ENCODE assay signal across 29 mouse cellular contexts in genomic region chr3:27545651-27546050, GRCm38 (mm10).
DNase-seq lines count a peak whose midpoint lies in the region; ATAC-seq lines count a peak whose summit lies in the region.
"Had no signal": no experiment of that assay in that cellular context is flagged by ENCODE, and none has a peak within 500 bp of the region (broad histone marks: within the 10 kb centered on the region; RNA-seq: fewer than 3 reads in every experiment).

No protein-coding gene starts in this region.

- H3K4me2 ChIP-seq in embryonic facial prominence, embryonic 13.5 days = no peak overlapping the region
- H3K4me2 ChIP-seq: embryonic facial prominence, embryonic 12.5 days; embryonic facial prominence, embryonic 15.5 days; forebrain, embryonic 12.5 days had no signal

- no peak overlapping the region for H3K9ac ChIP-seq in embryonic facial prominence, embryonic 13.5 days
- H3K9ac ChIP-seq: embryonic facial prominence, embryonic 12.5 days; embryonic facial prominence, embryonic 15.5 days; forebrain, embryonic 12.5 days had no signal

- peaks cover 10% of the 10 kb centered on the region for H3K4me1 ChIP-seq in embryonic facial prominence, embryonic 13.5 days
- H3K4me1 ChIP-seq in embryonic facial prominence, embryonic 10.5 days = no peaks in the 10 kb centered on the region
- H3K4me1 ChIP-seq in heart, embryonic 10.5 days = no peaks in the 10 kb centered on the region
- H3K4me1 ChIP-seq: embryonic facial prominence, embryonic 12.5 days; forebrain, embryonic 10.5 days; forebrain, embryonic 12.5 days had no signal

- peaks cover 18% of the 10 kb centered on the region for H3K36me3 ChIP-seq in embryonic facial prominence, embryonic 13.5 days
- H3K36me3 ChIP-seq in embryonic facial prominence, embryonic 10.5 days (replicated peaks) = peaks cover 15% of the 10 kb centered on the region
- H3K36me3 ChIP-seq in heart, embryonic 10.5 days = peaks cover 13% of the 10 kb centered on the region
- H3K36me3 ChIP-seq: forebrain, embryonic 12.5 days; G1E had no signal

- no peak for ATAC-seq in embryonic facial prominence, embryonic 13.5 days (ENCODE audit: insufficient number of reproducible peaks, insufficient read depth, low FRiP score, low TSS enrichment, low read depth)
- ATAC-seq: activated CD4-positive, CD25-positive, alpha-beta regulatory T cell, adult 4 months; CD4-positive, CD25-positive, alpha-beta regulatory T cell, adult 4 months; forebrain, embryonic 14.5 days; forebrain, embryonic 16.5 days; Patski had no signal

- H3K4me3 ChIP-seq in embryonic facial prominence, embryonic 13.5 days = no peak overlapping the region
- no peak overlapping the region for H3K4me3 ChIP-seq in embryonic facial prominence, embryonic 10.5 days
- H3K4me3 ChIP-seq in heart, embryonic 10.5 days = no peak overlapping the region
- H3K4me3 ChIP-seq: embryonic facial prominence, embryonic 12.5 days; embryonic facial prominence, embryonic 15.5 days; erythroblast, embryonic 14.5 days; forebrain, embryonic 10.5 days; forebrain, embryonic 12.5 days had no signal

- H3K27me3 ChIP-seq in embryonic facial prominence, embryonic 13.5 days = no peaks in the 10 kb centered on the region
- H3K27me3 ChIP-seq in embryonic facial prominence, embryonic 10.5 days (replicated peaks; ENCODE audit: low read depth, poor library complexity, severe bottlenecking) = no peaks in the 10 kb centered on the region
- no peaks in the 10 kb centered on the region for H3K27me3 ChIP-seq in heart, embryonic 10.5 days (ENCODE audit: insufficient read depth, poor library complexity, severe bottlenecking)
- H3K27me3 ChIP-seq: CH12.LX; embryonic facial prominence, embryonic 12.5 days; embryonic facial prominence, embryonic 15.5 days; forebrain, embryonic 12.5 days; Patski had no signal

- DNase-seq in embryonic facial prominence, embryonic 10.5 days (ENCODE audit: low spot score) = no peak
- peak; percentile 70 for DNase-seq in heart, embryonic 10.5 days (ENCODE audit: low spot score)
- DNase-seq in heart, adult 8-10 months (ENCODE audit: low spot score) = no peak
- peak; percentile 69 for DNase-seq in R1 (ENCODE audit: low read depth, low spot score)
- no peak for DNase-seq in layer of hippocampus, postnatal 10 days (ENCODE audit: low spot score in 2 of 2)
- DNase-seq in frontal cortex, postnatal 25 days (ENCODE audit: low spot score in 2 of 2) = no peak
- DNase-seq: adrenal gland, adult 8-10 months; adrenal gland, postnatal 14 days; adrenal gland, postnatal 36 days; B cell, adult 2 months; cerebellum, adult 11-12 months; cerebellum, adult 2 months; cerebellum, adult 9-10 months; cerebellum, postnatal 10 days; cerebellum, postnatal 25 days; embryo, embryonic 11 days had no signal

- peak overlapping the region; percentile 22; the same call in 1 of the 2 replicates for H3K27ac ChIP-seq in embryonic facial prominence, embryonic 13.5 days
- no peak overlapping the region for H3K27ac ChIP-seq in embryonic facial prominence, embryonic 10.5 days (replicated peaks)
- H3K27ac ChIP-seq in heart, embryonic 10.5 days = no peak overlapping the region
- H3K27ac ChIP-seq: embryonic facial prominence, embryonic 12.5 days; embryonic facial prominence, embryonic 15.5 days; forebrain, embryonic 10.5 days; forebrain, embryonic 12.5 days had no signal

- H3K9me3 ChIP-seq in embryonic facial prominence, embryonic 13.5 days = no peaks in the 10 kb centered on the region
- H3K9me3 ChIP-seq in embryonic facial prominence, embryonic 10.5 days = no peaks in the 10 kb centered on the region
- H3K9me3 ChIP-seq in heart, embryonic 10.5 days = no peaks in the 10 kb centered on the region
- H3K9me3 ChIP-seq: embryonic facial prominence, embryonic 12.5 days; embryonic facial prominence, embryonic 15.5 days; forebrain, embryonic 10.5 days; forebrain, embryonic 12.5 days; G1E had no signal

- WGBS in embryonic facial prominence, embryonic 13.5 days = 78% methylated on average over 3 of the region's 3 CpGs
- WGBS in embryonic facial prominence, embryonic 10.5 days = 85% methylated on average over 3 of the region's 3 CpGs
- WGBS in heart, embryonic 10.5 days = 90% methylated on average over 3 of the region's 3 CpGs

Comparison
In these comparisons a context has a peak if more than half of its experiments do, and no peak if none do; other contexts are left out.
1. DNase-seq: peak in heart, embryonic 10.5 days (single experiment) and R1 (single experiment); none in embryonic facial prominence, embryonic 10.5 days (single experiment), heart, adult 8-10 months (single experiment), layer of hippocampus, postnatal 10 days (0 of 2) and frontal cortex, postnatal 25 days (0 of 2).